Mouse (Mus musculus): ENCODE results near the gene Prss23. TPM values are rescaled to one million over a fixed set of nuclear protein-coding genes. Genes with fewer than 3 reads are reported as not detected.

The Prss23 gene
- polyA plus RNA-seq (2012; rRNA removed) = 2.6 and 2.8 TPM in 2 replicates

GRCm38 (mm10) chr7:89526731-89527429, at the start of gene Prss23:
Prss23 (minus strand) TSS chr7:89527187.

Other genes starting within 250 kb of the Prss23 start
- gene Tmem135, start 123.0 kb downstream of the Prss23 start, polyA plus RNA-seq (2012; rRNA removed) = 5.0 and 6.5 TPM in 2 replicates
- gene Fzd4, start 122.8 kb downstream of the Prss23 start, polyA plus RNA-seq (2012; rRNA removed) = 2.1 and 2.2 TPM in 2 replicates
- 0.01 TPM in 2 replicates for gene Me3, start 105.2 kb upstream of the Prss23 start, polyA plus RNA-seq (2012; rRNA removed)

Measured in liver, embryonic 14 days (tissue).